Mouse (Mus musculus): ENCODE results near the gene Psg22. TPM values are rescaled to one million over a fixed set of nuclear protein-coding genes. Genes with fewer than 3 reads are reported as not detected.

The Psg22 gene
- polyA plus RNA-seq, 1 experiment from 2014 or later: not detected

Other genes starting within 250 kb of the Psg22 start
- not detected in 2 replicates for gene Psg26, start 233.9 kb upstream of the Psg22 start, polyA plus RNA-seq (2014; fragmentation: Nextera tagmentation; extraction: Ambion mirVana)
- gene Psg25, start 185.8 kb upstream of the Psg22 start, polyA plus RNA-seq (2014; fragmentation: Nextera tagmentation; extraction: Ambion mirVana): not detected in 2 replicates
- not detected in 2 replicates for gene Psg27, start 150.8 kb upstream of the Psg22 start, polyA plus RNA-seq (2014; fragmentation: Nextera tagmentation; extraction: Ambion mirVana)
- gene Psg23, start 101.6 kb upstream of the Psg22 start, polyA plus RNA-seq (2014; fragmentation: Nextera tagmentation; extraction: Ambion mirVana): not detected in 2 replicates
- gene Psg21, start 61.4 kb upstream of the Psg22 start, polyA plus RNA-seq (2014; fragmentation: Nextera tagmentation; extraction: Ambion mirVana): not detected in 2 replicates
- not detected in 2 replicates for gene Psg20, start 31.9 kb upstream of the Psg22 start, polyA plus RNA-seq (2014; fragmentation: Nextera tagmentation; extraction: Ambion mirVana)
- not detected in 2 replicates for gene Psg19, start 80.4 kb downstream of the Psg22 start, polyA plus RNA-seq (2014; fragmentation: Nextera tagmentation; extraction: Ambion mirVana)
- 0.12 TPM in 1 of 2 replicates, not detected in the other for gene Psg17, start 103.5 kb downstream of the Psg22 start, polyA plus RNA-seq (2014; fragmentation: Nextera tagmentation; extraction: Ambion mirVana)
- gene Mill2, start 121.9 kb downstream of the Psg22 start, polyA plus RNA-seq (2014; fragmentation: Nextera tagmentation; extraction: Ambion mirVana): 0.46 TPM in 1 of 2 replicates, not detected in the other
- gene Pglyrp1, start 153.2 kb downstream of the Psg22 start, polyA plus RNA-seq (2014; fragmentation: Nextera tagmentation; extraction: Ambion mirVana): 18.3 and 18.7 TPM in 2 replicates
- gene Ccdc61, start 192.3 kb downstream of the Psg22 start, polyA plus RNA-seq (2014; fragmentation: Nextera tagmentation; extraction: Ambion mirVana): 17.6 and 20.2 TPM in 2 replicates
- gene Nova2, start 207.8 kb downstream of the Psg22 start, polyA plus RNA-seq (2014; fragmentation: Nextera tagmentation; extraction: Ambion mirVana): 17.1 and 18.4 TPM in 2 replicates